Mouse (Mus musculus): Measurements from ENCODE around the gene Adtrp. TPM values are rescaled to one million over a fixed set of nuclear protein-coding genes. Genes with fewer than 3 reads are reported as not detected.

Adtrp gene
- polyA plus RNA-seq, 1 experiment: 0.38 TPM

DNA sequence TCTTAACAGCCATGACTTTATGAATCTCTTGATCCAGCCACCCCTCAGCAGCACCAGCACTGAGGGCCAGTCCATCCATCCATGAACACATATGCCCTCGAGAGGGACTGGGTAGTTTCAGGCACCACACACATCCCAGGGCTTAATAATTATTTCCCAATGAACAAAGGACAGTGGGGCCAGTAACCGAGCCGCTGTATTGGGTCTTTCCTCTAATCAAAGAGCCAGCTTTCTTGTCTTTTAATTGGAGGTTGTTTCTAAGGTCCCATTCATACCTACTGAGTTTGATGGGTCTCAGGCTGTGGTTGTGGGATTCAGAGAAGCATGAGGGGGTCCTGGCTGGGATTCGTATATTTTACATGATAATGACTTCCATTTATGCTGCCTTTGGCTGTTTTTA lies 40.2 kb downstream of the Adtrp start:
- DNase-seq (ENCODE audit: low read depth): peak; percentile 95
- TF ChIP-seq CTCF (IDR thresholded peaks at IDR 0.05; ENCODE audit: borderline replicate concordance, extremely low read depth, insufficient read depth, insufficient read length) (no peak), POLR2A (IDR thresholded peaks at IDR 0.05; ENCODE audit: borderline replicate concordance, extremely low read depth, insufficient read depth, insufficient read length, poor library complexity, severe bottlenecking) (no peak)

DNA sequence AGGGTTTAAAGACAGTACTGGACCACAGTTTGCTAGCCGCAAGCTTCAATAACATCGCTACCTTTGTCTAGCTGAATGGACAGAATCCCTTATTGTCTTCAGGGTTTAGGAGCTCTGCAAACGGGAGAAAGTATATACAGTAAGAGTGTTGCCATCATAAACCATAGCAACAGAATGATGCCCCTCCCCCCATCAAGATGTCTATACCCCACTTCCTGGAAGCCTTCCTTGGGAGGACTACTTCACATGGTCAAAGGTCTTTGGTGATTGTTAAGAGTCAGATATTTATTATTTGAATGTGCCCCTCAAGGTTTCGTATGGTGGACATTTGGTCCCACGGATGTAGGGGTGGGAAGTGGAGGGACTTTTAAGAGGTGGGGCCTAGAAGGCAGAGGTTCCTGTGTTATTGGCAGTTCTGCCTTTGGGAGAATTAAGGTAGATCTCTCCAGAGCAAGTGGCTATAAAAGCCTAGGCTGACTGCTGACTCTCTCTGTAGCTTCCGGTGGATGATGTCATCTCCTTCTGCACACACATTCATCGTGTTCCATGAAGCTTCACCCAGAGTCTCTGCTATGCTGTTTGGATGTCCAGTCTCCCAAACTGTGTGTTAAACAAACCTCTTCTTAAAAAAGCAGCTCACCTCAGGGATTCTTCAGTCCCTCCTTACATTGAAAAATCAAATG lies 42.2 kb downstream of the Adtrp start:
- no peak for DNase-seq (ENCODE audit: low read depth)
- no peak for TF ChIP-seq POLR2A (IDR thresholded peaks at IDR 0.05; ENCODE audit: borderline replicate concordance, extremely low read depth, insufficient read depth, insufficient read length, poor library complexity, severe bottlenecking)
- no peak for TF ChIP-seq CTCF (IDR thresholded peaks at IDR 0.05; ENCODE audit: borderline replicate concordance, extremely low read depth, insufficient read depth, insufficient read length)

DNA sequence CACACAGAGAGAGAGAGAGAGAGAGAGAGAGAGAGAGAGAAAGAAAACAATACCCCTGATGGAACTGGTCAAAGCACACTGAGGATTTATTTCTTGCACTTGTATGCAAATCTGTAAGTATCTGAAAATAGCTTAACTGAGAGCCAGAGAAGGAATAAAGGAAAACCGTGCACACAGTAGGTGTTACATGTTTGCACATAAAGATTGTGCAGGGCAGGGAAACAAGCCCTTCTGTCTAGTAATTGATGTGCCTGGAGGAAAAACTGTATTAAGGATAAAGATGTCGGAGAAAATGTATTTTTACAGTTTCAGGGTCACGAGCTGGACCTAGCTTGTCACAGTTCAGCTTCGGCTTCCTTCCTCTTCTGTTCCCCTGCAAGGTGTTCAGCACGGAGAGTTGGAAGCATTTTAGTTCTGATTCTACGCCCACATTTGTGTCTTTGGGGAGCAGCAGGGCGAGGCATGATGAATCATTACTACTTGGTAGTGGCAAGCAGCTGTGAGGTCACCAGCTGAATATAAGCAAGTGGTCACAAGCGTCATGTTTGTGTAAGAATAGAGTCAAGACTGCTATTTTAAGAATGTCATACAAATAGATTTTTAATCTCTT lies 43.7 kb downstream of the Adtrp start:
- TF ChIP-seq POLR2A (IDR thresholded peaks at IDR 0.05; ENCODE audit: borderline replicate concordance, extremely low read depth, insufficient read depth, insufficient read length, poor library complexity, severe bottlenecking) (no peak), CTCF (IDR thresholded peaks at IDR 0.05; ENCODE audit: borderline replicate concordance, extremely low read depth, insufficient read depth, insufficient read length) (no peak)

DNA sequence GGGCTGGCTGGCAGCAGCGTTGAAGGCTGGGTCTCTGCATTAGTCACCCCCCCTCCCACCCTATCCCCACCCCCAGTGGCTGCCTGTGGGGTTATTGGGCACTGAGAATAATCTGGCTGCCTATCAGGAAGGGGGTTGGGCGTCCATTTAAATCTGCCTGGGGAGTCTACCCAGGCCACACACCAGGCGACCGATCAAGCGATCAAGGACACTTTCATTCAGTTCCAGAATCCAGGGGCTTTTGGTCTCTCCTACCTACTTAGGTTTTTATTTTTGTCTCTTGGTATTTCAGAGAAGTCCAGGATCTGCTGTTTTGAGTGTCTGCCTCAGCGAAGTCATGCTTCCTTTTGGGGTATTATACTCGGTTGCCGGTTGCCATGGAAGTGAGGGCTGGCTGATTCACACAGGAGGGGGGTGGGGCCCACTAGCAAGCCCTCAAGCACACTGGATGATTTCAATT lies 46.3 kb downstream of the Adtrp start:
- peak; percentile 95 for DNase-seq (ENCODE audit: low read depth)
- TF ChIP-seq POLR2A (IDR thresholded peaks at IDR 0.05; ENCODE audit: borderline replicate concordance, extremely low read depth, insufficient read depth, insufficient read length, poor library complexity, severe bottlenecking): no peak
- no peak for TF ChIP-seq CTCF (IDR thresholded peaks at IDR 0.05; ENCODE audit: borderline replicate concordance, extremely low read depth, insufficient read depth, insufficient read length)

More for the DNA sequence above, 43.7 kb downstream of the Adtrp start:
- DNase-seq (ENCODE audit: low read depth): no peak

DNA sequence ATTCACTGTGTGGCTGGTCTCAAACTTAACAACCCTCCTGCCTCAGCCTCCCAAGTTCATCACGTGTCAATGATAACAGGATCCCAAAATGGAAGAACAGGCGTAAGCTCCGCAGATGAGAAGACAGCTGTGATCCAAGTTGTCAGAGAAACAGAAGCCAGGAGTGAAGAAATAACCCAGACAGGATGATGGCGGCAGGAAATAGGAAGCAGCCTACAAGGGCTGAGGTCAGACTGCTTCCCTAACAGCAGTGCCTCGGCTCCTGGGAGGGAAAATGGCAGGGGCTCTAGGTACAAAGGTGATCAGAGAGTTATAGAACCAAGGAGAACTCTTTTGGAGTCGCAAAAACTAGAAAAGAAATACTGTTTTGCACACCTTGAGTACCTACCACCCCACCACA lies 54.6 kb downstream of the Adtrp start:
- no peak for DNase-seq (ENCODE audit: low read depth)
- TF ChIP-seq POLR2A (IDR thresholded peaks at IDR 0.05; ENCODE audit: borderline replicate concordance, extremely low read depth, insufficient read depth, insufficient read length, poor library complexity, severe bottlenecking) (no peak), CTCF (IDR thresholded peaks at IDR 0.05; ENCODE audit: borderline replicate concordance, extremely low read depth, insufficient read depth, insufficient read length) (no peak)

DNA sequence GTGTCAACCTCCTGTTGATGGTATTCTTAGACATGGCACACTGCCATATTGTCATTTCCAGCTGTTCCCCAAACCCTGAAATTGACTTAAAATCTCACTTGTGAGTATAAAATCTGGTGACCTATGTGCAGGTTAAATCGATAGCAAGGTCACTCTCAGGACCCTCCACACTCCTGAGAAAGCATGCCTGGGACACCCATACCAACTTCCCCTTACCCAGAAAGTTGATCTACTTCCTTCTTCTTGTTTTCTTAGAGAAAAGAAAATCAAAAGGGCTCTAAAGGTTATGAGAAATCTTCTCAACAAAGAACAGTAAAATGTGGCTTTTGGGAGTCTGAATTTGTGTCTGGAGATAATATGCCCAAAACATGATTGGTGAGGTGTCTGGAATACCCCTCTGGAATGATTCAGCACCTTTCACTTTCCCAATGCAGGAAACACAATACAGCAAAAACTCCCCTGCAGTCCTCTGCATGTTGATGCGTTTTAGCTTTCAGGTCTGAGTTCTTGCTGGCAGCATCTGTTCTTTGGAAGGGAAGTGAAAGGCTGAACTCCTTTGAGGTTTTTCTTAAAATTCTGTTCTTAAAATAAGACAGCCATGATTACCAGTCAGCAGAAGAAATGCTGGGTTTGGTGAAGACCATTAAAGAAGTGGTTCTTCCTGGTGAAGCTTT lies 59.5 kb downstream of the Adtrp start:
- DNase-seq (ENCODE audit: low read depth): no peak
- TF ChIP-seq CTCF (IDR thresholded peaks at IDR 0.05; ENCODE audit: borderline replicate concordance, extremely low read depth, insufficient read depth, insufficient read length) (no peak), POLR2A (IDR thresholded peaks at IDR 0.05; ENCODE audit: borderline replicate concordance, extremely low read depth, insufficient read depth, insufficient read length, poor library complexity, severe bottlenecking) (no peak)

DNA sequence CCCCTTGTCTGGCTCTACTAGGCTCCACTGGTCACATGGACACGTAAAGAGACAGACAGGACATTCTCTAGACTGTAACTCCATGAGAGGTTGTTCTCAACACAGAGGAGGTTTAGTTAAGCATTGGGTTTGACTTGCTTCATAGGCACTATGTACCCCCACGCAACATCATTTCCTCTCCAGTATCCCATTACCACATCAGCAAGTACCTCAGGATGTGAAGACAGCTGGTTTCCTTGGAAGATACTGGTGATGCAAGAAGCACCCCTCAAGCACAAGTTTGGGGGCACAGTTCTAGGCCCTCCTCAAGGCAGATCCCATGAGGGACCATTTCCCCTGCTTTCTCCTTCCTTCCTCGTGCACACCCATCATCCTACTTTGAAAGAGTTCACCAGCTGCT lies 60.8 kb downstream of the Adtrp start:
- TF ChIP-seq POLR2A (IDR thresholded peaks at IDR 0.05; ENCODE audit: borderline replicate concordance, extremely low read depth, insufficient read depth, insufficient read length, poor library complexity, severe bottlenecking) (no peak), CTCF (IDR thresholded peaks at IDR 0.05; ENCODE audit: borderline replicate concordance, extremely low read depth, insufficient read depth, insufficient read length) (no peak)

DNA sequence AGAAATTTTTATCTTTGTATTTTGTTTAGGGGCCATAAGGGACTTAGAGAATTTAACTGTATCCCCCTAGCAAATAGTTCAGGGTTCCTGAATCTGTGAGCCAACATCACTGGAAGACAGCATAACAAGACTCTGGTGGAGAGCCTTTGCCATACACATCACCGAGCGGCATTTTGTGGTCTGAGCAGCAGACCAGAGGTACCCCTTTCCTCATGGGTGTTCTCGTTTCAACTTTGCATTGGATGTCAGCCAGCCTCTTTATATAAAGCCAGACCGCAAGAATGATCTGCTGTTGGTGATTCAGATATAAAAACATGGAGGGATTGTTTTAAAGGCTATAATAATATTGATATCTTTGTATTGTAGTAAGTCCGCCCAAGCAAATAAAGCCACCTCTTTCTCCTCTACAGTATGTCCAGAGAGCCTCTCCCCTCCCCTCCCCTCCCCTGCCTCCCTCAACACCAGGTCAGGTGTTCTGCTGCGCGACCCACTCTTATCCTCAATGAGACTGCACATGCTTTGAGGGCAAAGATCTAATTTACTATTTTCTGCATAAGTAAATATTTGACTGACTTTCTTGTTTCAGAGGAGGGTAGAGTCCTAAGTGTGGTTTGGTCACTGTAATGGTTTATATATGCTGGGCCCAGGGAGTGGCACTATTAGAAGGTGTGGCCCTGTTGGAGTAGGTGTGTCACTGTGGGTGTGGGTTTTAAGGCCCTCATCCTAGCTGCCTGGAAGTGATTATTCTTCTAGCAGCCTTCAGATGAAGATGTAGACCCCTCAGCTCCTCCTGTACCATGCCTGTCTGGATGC lies 62.4 kb downstream of the Adtrp start:
- DNase-seq (ENCODE audit: low read depth): no peak
- TF ChIP-seq POLR2A (IDR thresholded peaks at IDR 0.05; ENCODE audit: borderline replicate concordance, extremely low read depth, insufficient read depth, insufficient read length, poor library complexity, severe bottlenecking) (no peak), CTCF (IDR thresholded peaks at IDR 0.05; ENCODE audit: borderline replicate concordance, extremely low read depth, insufficient read depth, insufficient read length) (no peak)

More for the DNA sequence above, 60.8 kb downstream of the Adtrp start:
- DNase-seq (ENCODE audit: low read depth): no peak

DNA sequence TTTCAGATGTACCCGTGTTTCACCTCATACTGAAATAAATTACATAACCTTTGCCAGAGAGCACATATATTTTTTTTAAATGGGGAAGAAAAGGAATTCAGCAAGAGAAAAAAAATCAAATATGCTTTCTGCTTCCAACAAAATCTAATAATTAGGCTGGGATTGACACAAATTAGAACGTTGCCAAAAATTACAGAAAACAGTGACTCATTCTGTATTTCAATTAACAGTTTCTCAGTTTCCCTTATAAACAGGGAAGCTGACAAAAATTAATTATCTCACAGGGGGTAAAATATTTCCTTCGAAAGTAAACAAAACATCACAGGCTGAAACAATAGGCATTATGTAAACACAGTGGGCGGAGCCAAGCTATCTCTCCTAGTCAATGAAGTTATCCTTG lies 67.2 kb downstream of the Adtrp start:
- peak; percentile 41 for DNase-seq (ENCODE audit: low read depth)
- TF ChIP-seq CTCF (IDR thresholded peaks at IDR 0.05; ENCODE audit: borderline replicate concordance, extremely low read depth, insufficient read depth, insufficient read length) (no peak), POLR2A (IDR thresholded peaks at IDR 0.05; ENCODE audit: borderline replicate concordance, extremely low read depth, insufficient read depth, insufficient read length, poor library complexity, severe bottlenecking) (no peak)

DNA sequence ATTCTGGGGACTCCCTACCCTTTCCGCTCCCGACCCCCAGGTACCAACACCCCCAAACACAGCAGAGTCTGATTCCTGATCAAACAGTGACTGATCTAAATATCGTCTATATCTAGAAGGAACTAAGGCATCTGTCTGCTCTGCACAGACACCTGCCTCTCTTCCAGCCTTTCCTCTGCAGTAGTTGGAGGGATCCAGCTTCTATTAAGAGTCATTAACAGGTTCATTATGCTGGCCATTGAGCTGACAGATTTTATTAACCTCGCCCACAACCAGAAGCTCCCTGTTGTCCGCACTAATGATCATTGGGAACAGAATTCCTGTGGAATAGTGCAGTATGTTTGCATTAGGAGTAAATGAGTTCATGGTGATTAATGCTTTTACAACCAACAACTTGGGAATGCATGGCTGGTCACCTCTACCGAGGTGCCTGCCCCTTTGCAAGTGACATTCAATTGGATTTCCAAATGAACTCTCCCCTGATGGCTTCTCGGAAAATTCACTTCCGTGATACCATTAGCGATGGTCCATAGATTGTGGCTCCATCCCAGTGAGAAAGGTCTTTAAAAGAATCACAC lies 67.8 kb downstream of the Adtrp start:
- TF ChIP-seq POLR2A (IDR thresholded peaks at IDR 0.05; ENCODE audit: borderline replicate concordance, extremely low read depth, insufficient read depth, insufficient read length, poor library complexity, severe bottlenecking) (no peak), CTCF (IDR thresholded peaks at IDR 0.05; ENCODE audit: borderline replicate concordance, extremely low read depth, insufficient read depth, insufficient read length) (no peak)
- DNase-seq (ENCODE audit: low read depth): peak; percentile 61
